Mouse (Mus musculus) lung, embryonic 14.5 days (tissue): Measurements from ENCODE around the gene Polr3gl. TPM values are rescaled to one million over a fixed set of nuclear protein-coding genes. Genes with fewer than 3 reads are reported as not detected.

ENCODE experiments used
- ATAC-seq: fragments of 200-750 bp; cut with Nextera tagmentation; 2 replicates; pipeline ENCODE4 v1.8.0; 2017; ENCODE audit warnings: mild to moderate bottlenecking, moderate TSS enrichment, moderate library complexity; ENCODE audit not compliant: insufficient read depth
- DNase-seq: peaks from one replicate; pipeline ENCODE4 v3.0.0-alpha.2; 2015
- H3K27ac ChIP-seq: fragments of 300-500 bp; sonication (generic); 2 replicates; pipeline ENCODE4 v1.5.1; 2014; ENCODE audit warnings: low read depth, mild to moderate bottlenecking, moderate library complexity
- H3K27me3 ChIP-seq: fragments of 300-500 bp; sonication (generic); 2 replicates; pipeline ENCODE4 v1.6.1; 2014; ENCODE audit warnings: low read length, control low read depth; ENCODE audit not compliant: insufficient read depth
- H3K36me3 ChIP-seq: fragments of 300-500 bp; sonication (generic); 2 replicates; pipeline ENCODE4 v1.6.1; 2014; ENCODE audit warnings: control low read depth; ENCODE audit not compliant: insufficient read depth
- H3K4me1 ChIP-seq: fragments of 300-500 bp; sonication (generic); 2 replicates; pipeline ENCODE4 v1.6.1; 2014; ENCODE audit warnings: antibody characterized with exemption, control low read depth; ENCODE audit not compliant: insufficient read depth
- H3K4me2 ChIP-seq: fragments of 300-500 bp; sonication (generic); 2 replicates; pipeline ENCODE4 v1.6.1; 2014; ENCODE audit warnings: mild to moderate bottlenecking
- H3K4me3 ChIP-seq: fragments of 300-500 bp; sonication (generic); 2 replicates; pipeline ENCODE4 v1.5.1; 2014; ENCODE audit warnings: low read depth, low read length
- H3K9ac ChIP-seq: fragments of 300-500 bp; sonication (generic); 2 replicates; pipeline ENCODE4 v1.6.1; 2014
- H3K9me3 ChIP-seq: fragments of 300-500 bp; sonication (generic); 2 replicates; pipeline ENCODE4 v1.6.1; 2016; ENCODE audit warnings: low read depth, low read length, control low read depth
- CTCF ChIP-seq: IDR thresholded peaks from 2 replicates; pipeline ENCODE4 v1.5.1; 2016; ENCODE audit warnings: antibody characterized with exemption, low read depth
- WGBS: fragments of 180-500 bp; shearing (Covaris S2); extraction: QIAGEN DNeasy Blood & Tissue Kit; methylation state at CpG from one replicate; pipeline ENCODE4 v1.1.7; 2014; 5-methylcytosine and 5-hydroxymethylcytosine counted together
- polyA plus RNA-seq: library from polyadenylated mRNA; unstranded; fragments of >200 nt; fragmentation: Nextera tagmentation; extraction: Ambion mirVana; gene quantifications from 2 replicates; pipeline ENCODE4 v1.2.1, GENCODE M21; 2014

Polr3gl gene
- polyA plus RNA-seq, 1 experiment from 2014 or later, result 22.9 TPM

GRCm38 (mm10) chr3:96557694-96558093 is 36.3 kb downstream of the Polr3gl start, which contains the start of gene Txnip:
Gene Txnip, plus strand, starts transcription at chr3:96557957.
- peak within 1 kb of the TSS; percentile 93 for H3K4me2 ChIP-seq
- H3K36me3 ChIP-seq, result peaks cover 25% of the 10 kb centered on the region
- ATAC-seq, result peak; percentile 98
- peak; percentile 100 for DNase-seq
- H3K4me3 ChIP-seq, result peak within 1 kb of the TSS; percentile 77
- H3K9me3 ChIP-seq, result no peaks in the 10 kb centered on the region
- peak within 1 kb of the TSS; percentile 94 for H3K27ac ChIP-seq
- peak within 1 kb of the TSS; percentile 95 for H3K9ac ChIP-seq
- TF ChIP-seq CTCF, result peak; percentile 68
- no peaks in the 10 kb centered on the region for H3K27me3 ChIP-seq
- WGBS, result under 1% methylated on average over 26 of the region's 26 CpGs
- peaks cover 26% of the 10 kb centered on the region for H3K4me1 ChIP-seq

DNA sequence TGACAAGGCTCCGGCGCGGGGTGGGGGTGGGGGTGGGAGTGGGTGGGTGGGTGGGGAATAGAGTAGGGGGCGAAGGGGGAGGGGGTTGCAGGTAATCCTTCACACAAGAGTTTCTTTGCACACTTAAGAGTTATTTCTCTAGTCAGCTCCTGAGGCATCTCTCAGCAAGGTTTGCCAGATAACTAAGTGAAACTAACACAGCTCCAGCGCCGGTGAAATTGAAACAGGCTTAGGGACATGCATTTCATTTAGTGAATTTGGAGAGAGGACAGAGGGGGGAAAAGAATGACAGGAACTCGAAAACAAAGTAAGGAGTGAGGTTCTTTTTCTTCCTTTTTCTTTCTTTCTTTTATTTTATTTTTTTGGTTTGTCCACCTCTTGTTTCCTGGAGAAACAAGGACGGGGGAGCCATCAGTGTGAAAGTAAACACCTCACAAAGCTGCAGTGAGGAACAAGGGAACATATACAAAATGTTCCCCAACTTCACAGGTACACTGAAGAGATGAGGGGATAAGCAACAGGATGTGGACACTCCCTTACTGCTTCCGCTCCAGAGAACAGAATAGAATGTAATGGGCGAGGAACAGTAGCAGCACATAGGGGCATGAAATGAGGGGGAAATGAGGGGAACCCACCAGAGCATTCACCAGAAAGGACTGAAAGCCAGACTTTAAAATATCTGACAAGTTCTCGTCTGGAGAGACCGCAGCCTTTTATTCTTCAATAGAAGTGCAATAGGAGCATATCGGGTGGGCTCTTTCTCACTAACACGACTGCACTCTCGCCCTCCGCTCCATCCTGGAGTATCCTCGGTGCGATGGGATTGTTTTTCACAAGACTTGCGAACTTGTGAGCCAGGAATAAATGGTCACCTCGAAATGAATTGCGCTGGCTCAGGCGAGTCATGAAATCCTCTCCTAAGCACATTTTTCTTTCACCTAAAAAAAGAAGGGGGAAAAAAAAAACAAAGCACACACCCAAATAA is 37.0 kb downstream of the Polr3gl start:
- peak overlapping the region; percentile 67 for H3K9ac ChIP-seq
- H3K4me2 ChIP-seq, result peak overlapping the region; percentile 93
- no peak for ATAC-seq
- WGBS, result 4% methylated on average over 22 of the region's 22 CpGs
- peak overlapping the region; percentile 77 for H3K4me3 ChIP-seq
- H3K36me3 ChIP-seq, result peaks cover 25% of the 10 kb centered on the region
- peaks cover 24% of the 10 kb centered on the region for H3K4me1 ChIP-seq
- H3K27ac ChIP-seq, result peak overlapping the region; percentile 92
- no peak for TF ChIP-seq CTCF
- no peaks in the 10 kb centered on the region for H3K9me3 ChIP-seq
- H3K27me3 ChIP-seq, result no peaks in the 10 kb centered on the region
- peak; percentile 43 for DNase-seq

DNA sequence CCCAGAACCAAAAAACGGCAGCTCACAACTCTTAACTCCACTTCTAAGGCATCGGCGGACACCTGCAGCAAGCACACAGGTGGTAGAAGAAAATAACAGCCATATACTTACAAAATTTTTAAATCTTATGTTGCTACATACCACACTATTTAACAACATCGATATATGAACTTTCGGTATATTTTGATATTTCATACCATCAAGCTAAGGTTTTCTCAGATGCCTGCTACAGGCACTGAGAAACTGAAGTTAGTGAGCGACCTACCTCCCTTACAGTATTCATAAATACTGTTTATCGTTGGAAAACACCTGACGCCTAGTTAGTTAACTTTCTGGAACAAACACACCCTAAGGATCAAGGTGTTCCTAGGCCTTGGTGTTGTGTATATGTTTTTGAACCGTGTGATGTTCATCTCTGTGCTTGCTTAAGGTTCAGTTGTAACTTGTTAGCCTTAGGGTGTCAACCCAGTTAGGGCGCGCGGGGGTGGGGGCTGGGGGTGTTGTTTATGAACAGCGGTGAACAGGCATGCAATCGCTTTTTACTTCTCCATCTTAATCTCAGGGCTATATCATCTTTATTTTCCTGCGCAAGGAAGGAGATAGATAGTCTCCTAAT is 37.9 kb downstream of the Polr3gl start:
- Histone ChIP-seq H3K27me3 (no peaks in the 10 kb centered on the region), H3K27ac (peak overlapping the region; percentile 77; the same call in 1 of the 2 replicates), H3K4me3 (peak overlapping the region; percentile 77), H3K4me1 (peaks cover 22% of the 10 kb centered on the region), H3K9me3 (no peaks in the 10 kb centered on the region), H3K36me3 (peaks cover 20% of the 10 kb centered on the region), H3K9ac (no peak overlapping the region), H3K4me2 (peak overlapping the region; percentile 93)
- WGBS, result 68% methylated on average over 15 of the region's 15 CpGs
- no peak for TF ChIP-seq CTCF
- ATAC-seq (no peak), DNase-seq (no peak)

DNA sequence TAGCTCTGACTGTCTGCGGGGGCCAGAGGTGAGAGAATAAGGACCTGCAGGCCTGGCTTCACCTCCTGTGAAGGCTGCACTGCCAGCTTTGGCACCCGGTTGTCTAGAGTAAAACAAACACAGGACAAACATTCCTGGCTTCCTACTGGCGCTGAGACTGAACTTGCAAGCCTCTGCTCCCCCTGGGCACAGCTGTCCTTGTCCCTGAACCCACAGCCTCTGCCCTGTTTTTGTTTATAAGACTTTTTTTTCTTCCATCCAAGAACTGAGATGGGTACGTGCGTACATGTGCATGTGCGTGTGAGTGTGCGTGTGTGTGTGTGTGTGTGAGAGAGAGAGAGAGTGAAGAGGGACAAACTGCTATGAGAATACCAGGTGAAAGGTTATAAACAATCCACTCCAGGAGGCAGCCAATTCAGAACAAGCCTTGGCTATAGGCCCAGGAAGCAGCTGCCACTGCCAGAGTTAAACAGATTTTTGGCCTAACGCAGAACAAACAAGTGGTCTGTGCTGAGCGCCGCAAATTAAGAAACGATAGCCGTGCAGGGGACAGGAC is 38.9 kb downstream of the Polr3gl start:
- Histone ChIP-seq H3K9me3 (no peaks in the 10 kb centered on the region), H3K36me3 (peaks cover 10% of the 10 kb centered on the region), H3K27me3 (no peaks in the 10 kb centered on the region), H3K4me3 (no peak overlapping the region), H3K27ac (peak overlapping the region; percentile 77), H3K4me1 (peaks cover 22% of the 10 kb centered on the region; the same call in 1 of the 2 replicates), H3K9ac (no peak overlapping the region), H3K4me2 (peak overlapping the region; percentile 93)
- 6% methylated on average over 12 of the region's 12 CpGs for WGBS
- TF ChIP-seq CTCF, result no peak
- DNase-seq (peak; percentile 94), ATAC-seq (peak; percentile 36)

DNA sequence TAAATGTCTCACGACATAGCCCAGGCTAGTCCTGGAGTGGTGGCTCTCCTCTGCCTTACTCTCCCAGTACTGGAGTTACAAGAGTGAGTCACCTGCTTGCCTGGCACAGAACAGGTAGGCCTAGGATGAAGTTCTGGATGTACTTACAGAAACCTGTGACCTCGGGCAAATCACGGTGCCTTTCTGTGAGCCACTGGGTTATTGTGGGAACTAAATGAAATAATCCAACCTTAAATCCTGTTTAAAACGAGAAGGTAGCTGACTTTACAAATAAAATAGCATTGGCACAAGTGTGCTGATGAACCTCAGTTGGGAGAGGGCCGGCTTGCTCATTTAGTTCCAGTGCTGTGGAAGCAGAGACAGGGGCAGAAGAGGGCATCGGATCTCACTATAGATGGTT is 39.7 kb downstream of the Polr3gl start:
- no peak for TF ChIP-seq CTCF
- Histone ChIP-seq H3K4me1 (peaks cover 16% of the 10 kb centered on the region; the same call in 1 of the 2 replicates), H3K9ac (no peak overlapping the region), H3K4me3 (no peak overlapping the region), H3K36me3 (0 out of 2 replicates have a peak, but pooled peaks cover 2% of the 10 kb centered on the region), H3K9me3 (no peaks in the 10 kb centered on the region), H3K4me2 (no peak overlapping the region), H3K27me3 (no peaks in the 10 kb centered on the region), H3K27ac (no peak overlapping the region)
- 80% methylated on average over 6 of the region's 6 CpGs for WGBS
- DNase-seq, result no peak
- ATAC-seq, result no peak

GRCm38 (mm10) chr3:96553601-96554000 is 40.4 kb downstream of the Polr3gl start:
- H3K4me1 ChIP-seq, result peaks cover 16% of the 10 kb centered on the region; the same call in 1 of the 2 replicates
- no peak overlapping the region for H3K4me2 ChIP-seq
- no peaks in the 10 kb centered on the region for H3K27me3 ChIP-seq
- DNase-seq, result no peak
- no peaks in the 10 kb centered on the region for H3K9me3 ChIP-seq
- TF ChIP-seq CTCF, result no peak
- H3K36me3 ChIP-seq, result no peaks in the 10 kb centered on the region
- no peak overlapping the region for H3K9ac ChIP-seq
- H3K27ac ChIP-seq, result no peak overlapping the region
- WGBS, result 67% methylated on average over 6 of the region's 6 CpGs
- no peak for ATAC-seq
- no peak overlapping the region for H3K4me3 ChIP-seq

DNA sequence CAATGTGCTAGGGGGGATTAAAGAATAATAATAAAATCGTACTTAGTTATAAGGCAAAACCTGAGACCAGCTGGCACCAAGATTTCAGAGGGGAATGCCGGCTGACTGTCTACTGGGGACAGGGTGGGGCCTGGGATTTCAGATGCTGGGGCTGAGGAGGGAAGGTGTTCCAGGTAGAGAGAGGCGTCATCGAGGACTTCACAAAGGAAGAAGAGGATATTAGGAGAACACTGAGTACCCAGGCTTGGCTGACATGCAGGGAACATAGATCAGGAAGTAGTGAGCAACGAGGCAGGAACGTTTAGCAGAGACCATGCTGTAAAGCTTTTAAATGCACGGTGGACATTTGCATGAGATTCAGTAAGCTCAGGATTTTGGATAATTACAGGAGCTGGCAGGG is 42.1 kb downstream of the Polr3gl start:
- Histone ChIP-seq H3K9me3 (no peaks in the 10 kb centered on the region), H3K27me3 (no peaks in the 10 kb centered on the region), H3K27ac (no peak overlapping the region), H3K36me3 (no peaks in the 10 kb centered on the region), H3K4me2 (no peak overlapping the region), H3K4me1 (peaks cover 16% of the 10 kb centered on the region; the same call in 1 of the 2 replicates), H3K9ac (peak overlapping the region; percentile 22; the same call in 1 of the 2 replicates), H3K4me3 (no peak overlapping the region)
- ATAC-seq (no peak), DNase-seq (no peak)
- WGBS, result 67% methylated on average over 7 of the region's 7 CpGs
- no peak for TF ChIP-seq CTCF
